In the genomic region with DNA sequence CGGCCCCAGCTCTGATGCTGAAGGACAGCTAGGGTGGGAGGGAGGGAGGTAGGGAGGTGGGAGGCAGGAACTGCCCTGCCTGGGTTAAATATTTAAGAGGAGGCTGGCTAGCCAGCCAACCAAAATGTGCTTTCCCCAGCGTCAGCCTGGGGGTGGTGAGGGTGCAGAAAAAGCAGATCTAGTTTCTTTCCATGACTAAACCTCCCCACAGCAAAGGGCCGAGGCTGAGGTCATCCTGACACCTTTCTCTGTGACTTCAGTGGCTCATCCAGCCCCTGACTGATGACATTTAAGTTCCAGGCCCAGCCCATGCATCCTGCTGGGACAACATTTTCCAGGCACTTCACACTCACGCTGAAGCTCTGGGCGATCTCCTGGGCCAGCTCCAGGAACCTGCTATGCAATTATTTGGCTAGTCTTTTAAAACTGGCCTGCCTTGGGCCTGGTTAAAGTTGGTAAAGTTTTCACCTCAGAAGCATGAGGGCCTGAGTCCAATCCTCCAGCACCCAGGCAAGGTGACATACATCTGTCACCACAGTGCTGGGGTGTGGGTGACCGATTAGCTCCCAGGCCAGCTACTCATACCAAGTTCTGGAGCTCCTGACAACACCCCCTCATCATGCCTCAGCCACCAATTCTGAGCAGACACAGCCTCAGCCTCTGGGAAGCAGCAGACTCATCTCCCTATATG, we compare ENCODE assay signal across 8 mouse cellular contexts.
DNase-seq lines count a peak whose midpoint lies in the region; ATAC-seq and TF ChIP-seq lines count a peak whose summit lies in the region.

No protein-coding gene starts in this region.

- intact Hi-C loops in heart, adult 2 months (cut with DNase I) = loop anchor here (5.0 kb wide), 1 partner anchor 42 kb away; no protein-coding TSS in a partner anchor

- TF ChIP-seq POLR2A in heart, adult 2 months (IDR thresholded peaks at IDR 0.05; ENCODE audit: insufficient read depth, low read depth, low read length) = no peak

- no peak for TF ChIP-seq CTCF in heart, adult 2 months (IDR thresholded peaks at IDR 0.05)
- TF ChIP-seq CTCF in kidney, postnatal 0 days (IDR thresholded peaks at IDR 0.05; ENCODE audit: low read depth) = no peak

- no peaks in the 10 kb centered on the region for H3K9me3 ChIP-seq in kidney, postnatal 0 days (replicated peaks; ENCODE audit: low read length)
- H3K9me3 ChIP-seq in stomach, embryonic 14.5 days (ENCODE audit: control insufficient read depth, low read depth, low read length) = no peaks in the 10 kb centered on the region
- no peaks in the 10 kb centered on the region for H3K9me3 ChIP-seq in forebrain, embryonic 16.5 days (ENCODE audit: control insufficient read depth, low read length)

- no peaks in the 10 kb centered on the region for H3K79me2 ChIP-seq in heart, adult 2 months (replicated peaks; ENCODE audit: control insufficient read depth, insufficient read depth, low read length)

- no peaks in the 10 kb centered on the region for H3K27me3 ChIP-seq in heart, adult 2 months (ENCODE audit: control insufficient read depth, insufficient read depth, low read length)
- no peaks in the 10 kb centered on the region for H3K27me3 ChIP-seq in kidney, postnatal 0 days (ENCODE audit: insufficient read depth, low read length)
- H3K27me3 ChIP-seq in stomach, embryonic 14.5 days (ENCODE audit: control insufficient read depth, insufficient read depth, low read length) = no peaks in the 10 kb centered on the region
- peaks cover 2% of the 10 kb centered on the region; the same call in 1 of the 2 replicates for H3K27me3 ChIP-seq in forebrain, embryonic 16.5 days (replicated peaks; ENCODE audit: control insufficient read depth, insufficient read depth, low read length)

- peak overlapping the region; percentile 81 for H3K27ac ChIP-seq in heart, adult 2 months
- H3K27ac ChIP-seq in kidney, postnatal 0 days = peak overlapping the region; percentile 43
- H3K27ac ChIP-seq in stomach, embryonic 14.5 days (ENCODE audit: low read length) = peak overlapping the region; percentile 68
- H3K27ac ChIP-seq in forebrain, embryonic 16.5 days (ENCODE audit: low read length) = no peak overlapping the region

- TF ChIP-seq EP300 in heart, adult 2 months (IDR thresholded peaks at IDR 0.05; ENCODE audit: insufficient read depth, low read depth, low read length) = peak; percentile 49; the same call in 1 of the 2 replicates

- no peaks in the 10 kb centered on the region for H3K36me3 ChIP-seq in heart, adult 2 months (ENCODE audit: control insufficient read depth, insufficient read depth, low read length)
- no peaks in the 10 kb centered on the region for H3K36me3 ChIP-seq in kidney, postnatal 0 days (ENCODE audit: insufficient read depth, low read length)
- no peaks in the 10 kb centered on the region for H3K36me3 ChIP-seq in stomach, embryonic 14.5 days (ENCODE audit: control insufficient read depth, insufficient read depth, low read length)
- H3K36me3 ChIP-seq in forebrain, embryonic 16.5 days (ENCODE audit: control insufficient read depth, insufficient read depth) = no peaks in the 10 kb centered on the region

- no peak overlapping the region for H3K4me3 ChIP-seq in heart, adult 2 months
- H3K4me3 ChIP-seq in kidney, postnatal 0 days (replicated peaks; ENCODE audit: low read depth, low read length) = no peak overlapping the region
- H3K4me3 ChIP-seq in stomach, embryonic 14.5 days (ENCODE audit: low read depth, low read length) = no peak overlapping the region
- no peak overlapping the region for H3K4me3 ChIP-seq in forebrain, embryonic 16.5 days (replicated peaks; ENCODE audit: low read length)

- peak; percentile 11 to 17 for DNase-seq in B cell, adult 2 months
- peak; percentile 76 for DNase-seq in MN1 (ENCODE audit: low spot score)
- DNase-seq in heart, adult 2 months = peak; percentile 50 to 70
- DNase-seq in kidney, postnatal 0 days (ENCODE audit: low spot score) = peak; percentile 86
- DNase-seq in cerebellum, adult 11 months = no peak
- DNase-seq in gastrocnemius, postnatal 10 days = no peak

- no peak overlapping the region for H3K9ac ChIP-seq in heart, adult 2 months (ENCODE audit: low read depth, low read length)
- H3K9ac ChIP-seq in kidney, postnatal 0 days (ENCODE audit: low read depth, low read length) = no peak overlapping the region
- no peak overlapping the region for H3K9ac ChIP-seq in stomach, embryonic 14.5 days (replicated peaks; ENCODE audit: low read depth, low read length)
- no peak overlapping the region for H3K9ac ChIP-seq in forebrain, embryonic 16.5 days (replicated peaks; ENCODE audit: low read depth, low read length)

- no peak; the same call in none of the 2 replicates for ATAC-seq in kidney, postnatal 0 days (replicated peaks; ENCODE audit: low FRiP score, low read depth)
- ATAC-seq in stomach, embryonic 14.5 days (ENCODE audit: insufficient number of reproducible peaks, insufficient read depth, low FRiP score, low read depth) = peak; percentile 51; the same call in 1 of the 2 replicates
- ATAC-seq in forebrain, embryonic 16.5 days = no peak

- WGBS in heart, adult 2 months = 18% methylated on average over 6 of the region's 6 CpGs
- WGBS in kidney, postnatal 0 days = 13% methylated on average over 6 of the region's 6 CpGs
- 15% methylated on average over 6 of the region's 6 CpGs for WGBS in stomach, embryonic 14.5 days
- WGBS in forebrain, embryonic 16.5 days = 38% methylated on average over 6 of the region's 6 CpGs

- H3K4me2 ChIP-seq in kidney, postnatal 0 days (ENCODE audit: low read length) = no peak overlapping the region
- H3K4me2 ChIP-seq in stomach, embryonic 14.5 days (replicated peaks; ENCODE audit: low read depth, low read length) = no peak overlapping the region
- no peak overlapping the region for H3K4me2 ChIP-seq in forebrain, embryonic 16.5 days (ENCODE audit: low read length)

- peaks cover 7% of the 10 kb centered on the region for H3K4me1 ChIP-seq in heart, adult 2 months (ENCODE audit: control insufficient read depth, insufficient read depth, low read length)
- peaks cover 6% of the 10 kb centered on the region for H3K4me1 ChIP-seq in kidney, postnatal 0 days (replicated peaks; ENCODE audit: insufficient read depth, low read length)
- peaks cover 22% of the 10 kb centered on the region for H3K4me1 ChIP-seq in stomach, embryonic 14.5 days (ENCODE audit: control insufficient read depth, insufficient read depth, low read length)
- H3K4me1 ChIP-seq in forebrain, embryonic 16.5 days (replicated peaks; ENCODE audit: control insufficient read depth, insufficient read depth, low read length) = peaks cover 16% of the 10 kb centered on the region

Comparison
In these comparisons a context has a peak if more than half of its experiments do, and no peak if none do; other contexts are left out.
1. DNase-seq: peak in B cell, adult 2 months (2 of 2), MN1 (single experiment), heart, adult 2 months (2 of 2) and kidney, postnatal 0 days (single experiment); none in cerebellum, adult 11 months (single experiment) and gastrocnemius, postnatal 10 days (single experiment).